Mouse (Mus musculus): ENCODE data around the gene Wbp11. TPM values are rescaled to one million over a fixed set of nuclear protein-coding genes. Genes with fewer than 3 reads are reported as not detected.
A peak's percentile ranks its signal among the peaks of the same experiment; 100 is the strongest.

Wbp11 gene
- polyA plus RNA-seq, 1 experiment from 2014 or later, result 60.4 TPM

- no peaks in the 10 kb centered on the region for H3K9me3 ChIP-seq (replicated peaks)
- H3K4me3 ChIP-seq, result no peak within 1 kb of the TSS
- WGBS, result 44% methylated on average over 4 of the region's 4 CpGs
- no peaks in the 10 kb centered on the region for H3K36me3 ChIP-seq
- no peak for ATAC-seq (replicated peaks; ENCODE audit: insufficient number of reproducible peaks, insufficient read depth, low FRiP score, low read depth)
- no peak within 1 kb of the TSS for H3K27ac ChIP-seq
- H3K4me1 ChIP-seq (replicated peaks), result no peaks in the 10 kb centered on the region
- no peaks in the 10 kb centered on the region for H3K27me3 ChIP-seq
- no peak within 1 kb of the TSS for H3K9ac ChIP-seq
- H3K4me2 ChIP-seq, result no peak within 1 kb of the TSS
These were observed 7.3 kb upstream of the Wbp11 start, which contains the start of gene Smco3 for GRCm38 (mm10) chr6:136835352-136835751. TSS of gene Smco3 (minus strand) at chr6:136835452.

- no peaks in the 10 kb centered on the region for H3K9me3 ChIP-seq (replicated peaks)
- H3K9ac ChIP-seq, result no peak overlapping the region
- H3K36me3 ChIP-seq, result no peaks in the 10 kb centered on the region
- WGBS, result 66% methylated on average over 5 of the region's 5 CpGs
- no peak overlapping the region for H3K27ac ChIP-seq
- H3K4me3 ChIP-seq, result no peak overlapping the region
- no peak for ATAC-seq (replicated peaks; ENCODE audit: insufficient number of reproducible peaks, insufficient read depth, low FRiP score, low read depth)
- H3K4me1 ChIP-seq (replicated peaks), result peaks cover 4% of the 10 kb centered on the region
- no peak overlapping the region for H3K4me2 ChIP-seq
- no peaks in the 10 kb centered on the region for H3K27me3 ChIP-seq
These were observed 3.7 kb upstream of the Wbp11 start for GRCm38 (mm10) chr6:136831712-136832111.

- 35% methylated on average over 4 of the region's 4 CpGs for WGBS
- Histone ChIP-seq H3K9me3 (replicated peaks) (no peaks in the 10 kb centered on the region), H3K9ac (peak overlapping the region; percentile 52; the same call in 1 of the 2 replicates), H3K4me3 (peak overlapping the region; percentile 73), H3K4me2 (peak overlapping the region; percentile 72), H3K27me3 (no peaks in the 10 kb centered on the region), H3K36me3 (peaks cover 20% of the 10 kb centered on the region), H3K27ac (peak overlapping the region; percentile 84), H3K4me1 (replicated peaks) (peaks cover 6% of the 10 kb centered on the region)
- no peak for ATAC-seq (replicated peaks; ENCODE audit: insufficient number of reproducible peaks, insufficient read depth, low FRiP score, low read depth)
These were observed 648 bp upstream of the Wbp11 start for GRCm38 (mm10) chr6:136828681-136829080.

GRCm38 (mm10) chr6:136827516-136827880 lies 535 bp downstream of the Wbp11 start, which contains the start of gene BC049715:
TSS of gene BC049715 (plus strand) at chr6:136827626.
- Histone ChIP-seq H3K27me3 (no peaks in the 10 kb centered on the region), H3K9me3 (replicated peaks) (no peaks in the 10 kb centered on the region), H3K4me1 (replicated peaks) (peaks cover 6% of the 10 kb centered on the region), H3K36me3 (peaks cover 27% of the 10 kb centered on the region), H3K9ac (peak within 1 kb of the TSS; percentile 97), H3K4me2 (peak within 1 kb of the TSS; percentile 72), H3K4me3 (peak within 1 kb of the TSS; percentile 73), H3K27ac (peak within 1 kb of the TSS; percentile 84)
- WGBS, result under 1% methylated on average over 34 of the region's 34 CpGs
- no peak for ATAC-seq (replicated peaks; ENCODE audit: insufficient number of reproducible peaks, insufficient read depth, low FRiP score, low read depth)

GRCm38 (mm10) chr6:136827116-136827515 lies 917 bp downstream of the Wbp11 start:
- peaks cover 31% of the 10 kb centered on the region for H3K36me3 ChIP-seq
- ATAC-seq (replicated peaks; ENCODE audit: insufficient number of reproducible peaks, insufficient read depth, low FRiP score, low read depth), result no peak
- H3K4me3 ChIP-seq, result peak overlapping the region; percentile 73
- no peaks in the 10 kb centered on the region for H3K9me3 ChIP-seq (replicated peaks)
- peak overlapping the region; percentile 97 for H3K9ac ChIP-seq
- no peak overlapping the region; the same call in 1 of the 2 replicates for H3K27ac ChIP-seq
- H3K27me3 ChIP-seq, result no peaks in the 10 kb centered on the region
- H3K4me2 ChIP-seq, result peak overlapping the region; percentile 63
- WGBS, result 11% methylated on average over 7 of the region's 7 CpGs
- H3K4me1 ChIP-seq (replicated peaks), result peaks cover 6% of the 10 kb centered on the region

- no peak overlapping the region for H3K9ac ChIP-seq
- H3K36me3 ChIP-seq, result peaks cover 52% of the 10 kb centered on the region
- H3K4me1 ChIP-seq (replicated peaks), result peaks cover 18% of the 10 kb centered on the region
- ATAC-seq (replicated peaks; ENCODE audit: insufficient number of reproducible peaks, insufficient read depth, low FRiP score, low read depth), result no peak
- no peak overlapping the region for H3K4me3 ChIP-seq
- no peaks in the 10 kb centered on the region for H3K27me3 ChIP-seq
- H3K27ac ChIP-seq, result no peak overlapping the region
- 89% methylated on average over 8 of the region's 8 CpGs for WGBS
- no peak overlapping the region for H3K4me2 ChIP-seq
- H3K9me3 ChIP-seq (replicated peaks), result no peaks in the 10 kb centered on the region
These were observed 3.0 kb downstream of the Wbp11 start for GRCm38 (mm10) chr6:136824987-136825386.

- Histone ChIP-seq H3K9me3 (replicated peaks) (no peaks in the 10 kb centered on the region), H3K4me2 (no peak overlapping the region), H3K27ac (0 out of 2 replicates have a peak overlapping the region, but pooled peaks have one; percentile 9), H3K4me1 (replicated peaks) (peaks cover 12% of the 10 kb centered on the region; the same call in 1 of the 2 replicates), H3K27me3 (no peaks in the 10 kb centered on the region), H3K9ac (no peak overlapping the region), H3K4me3 (no peak overlapping the region), H3K36me3 (peaks cover 89% of the 10 kb centered on the region)
- WGBS, result 87% methylated on average over 18 of the region's 18 CpGs
- no peak for ATAC-seq (replicated peaks; ENCODE audit: insufficient number of reproducible peaks, insufficient read depth, low FRiP score, low read depth)
These were observed 6.9 kb downstream of the Wbp11 start for GRCm38 (mm10) chr6:136821086-136821485.

GRCm38 (mm10) chr6:136820381-136820780 lies 7.7 kb downstream of the Wbp11 start:
- H3K4me1 ChIP-seq (replicated peaks), result peaks cover 12% of the 10 kb centered on the region; the same call in 1 of the 2 replicates
- H3K9ac ChIP-seq, result no peak overlapping the region
- no peaks in the 10 kb centered on the region for H3K9me3 ChIP-seq (replicated peaks)
- H3K36me3 ChIP-seq, result peaks cover 92% of the 10 kb centered on the region
- H3K27ac ChIP-seq, result no peak overlapping the region
- no peak overlapping the region for H3K4me2 ChIP-seq
- WGBS, result 78% methylated on average over 21 of the region's 21 CpGs
- no peak overlapping the region for H3K4me3 ChIP-seq
- ATAC-seq (replicated peaks; ENCODE audit: insufficient number of reproducible peaks, insufficient read depth, low FRiP score, low read depth), result no peak
- no peaks in the 10 kb centered on the region for H3K27me3 ChIP-seq

DNA sequence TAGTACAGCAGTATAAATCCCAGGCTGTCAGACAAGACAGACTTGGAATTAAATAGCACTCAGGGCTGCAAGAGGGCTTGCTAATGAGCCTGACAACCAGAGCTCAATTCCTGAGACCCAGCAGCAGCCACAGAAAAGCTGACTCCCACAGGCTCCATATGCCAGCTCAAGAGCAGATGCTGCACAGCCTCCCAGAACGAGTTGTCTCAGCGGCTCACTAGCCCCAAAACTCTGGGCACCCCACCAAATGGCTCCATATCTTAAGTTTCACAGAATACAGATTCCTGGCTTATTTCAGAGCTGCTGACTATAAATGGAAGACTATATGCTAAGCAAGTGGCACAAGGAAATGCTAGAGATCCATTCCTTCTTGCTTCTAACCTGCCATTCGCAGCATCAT lies 10.5 kb downstream of the Wbp11 start:
- no peak overlapping the region for H3K4me2 ChIP-seq
- no peak overlapping the region for H3K4me3 ChIP-seq
- H3K27me3 ChIP-seq, result no peaks in the 10 kb centered on the region
- peaks cover 12% of the 10 kb centered on the region; the same call in 1 of the 2 replicates for H3K4me1 ChIP-seq (replicated peaks)
- H3K36me3 ChIP-seq, result peaks cover 95% of the 10 kb centered on the region
- H3K27ac ChIP-seq, result no peak overlapping the region
- 96% methylated on average over 3 of the region's 3 CpGs for WGBS
- no peaks in the 10 kb centered on the region for H3K9me3 ChIP-seq (replicated peaks)
- no peak overlapping the region for H3K9ac ChIP-seq
- no peak for ATAC-seq (replicated peaks; ENCODE audit: insufficient number of reproducible peaks, insufficient read depth, low FRiP score, low read depth)

DNA sequence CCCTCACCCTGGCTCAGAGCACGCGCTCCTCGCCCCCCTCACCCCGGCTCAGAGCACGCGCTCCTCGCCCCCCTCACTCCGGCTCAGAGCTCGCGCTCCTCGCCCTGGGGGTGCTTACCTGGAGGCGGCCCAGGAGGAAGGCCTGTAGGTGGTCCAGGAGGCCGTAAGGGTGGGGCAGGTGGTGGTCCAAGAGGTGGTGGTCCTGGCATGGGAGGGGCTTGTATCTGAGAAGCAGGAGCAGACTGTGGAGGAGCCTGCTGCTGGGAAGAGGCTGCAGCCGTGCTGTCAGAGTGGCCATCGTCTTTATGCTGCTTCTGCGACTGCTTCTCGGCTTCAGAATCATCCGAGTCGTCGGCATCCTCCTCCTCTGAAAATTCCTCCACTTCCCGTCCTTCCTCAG lies 11.2 kb downstream of the Wbp11 start:
- Histone ChIP-seq H3K9me3 (replicated peaks) (no peaks in the 10 kb centered on the region), H3K27me3 (no peaks in the 10 kb centered on the region), H3K4me3 (no peak overlapping the region), H3K4me1 (replicated peaks) (peaks cover 12% of the 10 kb centered on the region; the same call in 1 of the 2 replicates), H3K9ac (no peak overlapping the region), H3K36me3 (peaks cover 94% of the 10 kb centered on the region), H3K4me2 (no peak overlapping the region), H3K27ac (no peak overlapping the region)
- ATAC-seq (replicated peaks; ENCODE audit: insufficient number of reproducible peaks, insufficient read depth, low FRiP score, low read depth), result no peak
- 89% methylated on average over 21 of the region's 21 CpGs for WGBS

GRCm38 (mm10) chr6:136815381-136815780 lies 12.7 kb downstream of the Wbp11 start:
- H3K27ac ChIP-seq, result no peak overlapping the region
- H3K36me3 ChIP-seq, result peaks cover 79% of the 10 kb centered on the region
- H3K9ac ChIP-seq, result no peak overlapping the region
- H3K4me1 ChIP-seq (replicated peaks), result peaks cover 4% of the 10 kb centered on the region; the same call in 1 of the 2 replicates
- H3K4me3 ChIP-seq, result no peak overlapping the region
- ATAC-seq (replicated peaks; ENCODE audit: insufficient number of reproducible peaks, insufficient read depth, low FRiP score, low read depth), result no peak
- H3K27me3 ChIP-seq, result no peaks in the 10 kb centered on the region
- WGBS, result 96% methylated on average over 7 of the region's 7 CpGs
- no peak overlapping the region for H3K4me2 ChIP-seq
- H3K9me3 ChIP-seq (replicated peaks), result no peaks in the 10 kb centered on the region

GRCm38 (mm10) chr6:136813117-136813516 lies 14.9 kb downstream of the Wbp11 start:
- Histone ChIP-seq H3K9me3 (replicated peaks) (no peaks in the 10 kb centered on the region), H3K36me3 (peaks cover 57% of the 10 kb centered on the region), H3K9ac (no peak overlapping the region), H3K4me3 (no peak overlapping the region), H3K27me3 (no peaks in the 10 kb centered on the region), H3K4me1 (replicated peaks) (peaks cover 12% of the 10 kb centered on the region), H3K4me2 (no peak overlapping the region), H3K27ac (no peak overlapping the region)
- no peak for ATAC-seq (replicated peaks; ENCODE audit: insufficient number of reproducible peaks, insufficient read depth, low FRiP score, low read depth)
- 39% methylated on average over 4 of the region's 4 CpGs for WGBS

Measured in heart, embryonic 15.5 days (tissue).